Mouse (Mus musculus) hindbrain, postnatal 0 days (tissue): ENCODE measurements around the gene Gon7. TPM values are rescaled to one million over a fixed set of nuclear protein-coding genes. Genes with fewer than 3 reads are reported as not detected.

ENCODE experiments used
- ATAC-seq: fragments of 200-750 bp; cut with Nextera tagmentation; 2 replicates; pipeline ENCODE4 v1.8.0; 2017; ENCODE audit warnings: mild to moderate bottlenecking, moderate TSS enrichment, moderate library complexity
- DNase-seq: peaks from one replicate; pipeline ENCODE4 v3.0.0-alpha.2; 2015; ENCODE audit warnings: low spot score
- H3K27ac ChIP-seq: fragments of 300-500 bp; sonication (generic); 2 replicates; pipeline ENCODE4 v1.5.1; 2014; ENCODE audit warnings: mild to moderate bottlenecking
- H3K27me3 ChIP-seq: fragments of 300-500 bp; sonication (generic); 2 replicates; pipeline ENCODE4 v1.6.1; 2014; ENCODE audit warnings: low read length, mixed read lengths; ENCODE audit not compliant: insufficient read depth
- H3K36me3 ChIP-seq: fragments of 300-500 bp; sonication (generic); 2 replicates; pipeline ENCODE4 v1.6.1; 2014; ENCODE audit warnings: low read length, mixed read lengths; ENCODE audit not compliant: insufficient read depth
- H3K4me1 ChIP-seq: fragments of 300-500 bp; sonication (generic); 2 replicates; pipeline ENCODE4 v1.6.1; 2014; ENCODE audit warnings: antibody characterized with exemption, low read length, mixed read lengths; ENCODE audit not compliant: insufficient read depth
- H3K4me2 ChIP-seq: fragments of 300-500 bp; sonication (generic); 2 replicates; pipeline ENCODE4 v1.6.1; 2014; ENCODE audit warnings: low read depth, mild to moderate bottlenecking, low read length, moderate library complexity, mixed read lengths
- H3K4me3 ChIP-seq: fragments of 300-500 bp; sonication (generic); 2 replicates; pipeline ENCODE4 v1.5.1; 2014; ENCODE audit warnings: low read length
- H3K9ac ChIP-seq: fragments of 300-500 bp; sonication (generic); replicated peaks from 2 replicates; pipeline ENCODE4 v1.6.1; 2014; ENCODE audit warnings: mild to moderate bottlenecking, low read length, moderate library complexity, mixed read lengths
- H3K9me3 ChIP-seq: fragments of 300-500 bp; sonication (generic); 2 replicates; pipeline ENCODE4 v1.6.1; 2016; ENCODE audit warnings: low read length, mixed read lengths
- CTCF ChIP-seq: IDR thresholded peaks from 2 replicates; pipeline ENCODE4 v1.5.1; 2016; ENCODE audit warnings: antibody characterized with exemption, control low read depth, low read depth
- WGBS: fragments of 180-500 bp; shearing (Covaris S2); extraction: QIAGEN DNeasy Blood & Tissue Kit; methylation state at CpG from one replicate; pipeline ENCODE4 v1.1.7; 2014; 5-methylcytosine and 5-hydroxymethylcytosine counted together
- polyA plus RNA-seq: library from polyadenylated mRNA; unstranded; fragments of >200 nt; fragmentation: Nextera tagmentation; extraction: Ambion mirVana; gene quantifications from 2 replicates; pipeline ENCODE4 v1.2.1, GENCODE M21; 2015
- total RNA-seq: library from RNA; depleted of rRNA; stranded (reverse); fragments of >200 nt; gene quantifications from 2 replicates; pipeline ENCODE4 v1.2.3, GENCODE M21; 2014; rRNA removed

Gene Gon7
- total and polyA plus RNA-seq, 2 experiments from 2014 or later = 10.8 to 33.9 TPM

DNA sequence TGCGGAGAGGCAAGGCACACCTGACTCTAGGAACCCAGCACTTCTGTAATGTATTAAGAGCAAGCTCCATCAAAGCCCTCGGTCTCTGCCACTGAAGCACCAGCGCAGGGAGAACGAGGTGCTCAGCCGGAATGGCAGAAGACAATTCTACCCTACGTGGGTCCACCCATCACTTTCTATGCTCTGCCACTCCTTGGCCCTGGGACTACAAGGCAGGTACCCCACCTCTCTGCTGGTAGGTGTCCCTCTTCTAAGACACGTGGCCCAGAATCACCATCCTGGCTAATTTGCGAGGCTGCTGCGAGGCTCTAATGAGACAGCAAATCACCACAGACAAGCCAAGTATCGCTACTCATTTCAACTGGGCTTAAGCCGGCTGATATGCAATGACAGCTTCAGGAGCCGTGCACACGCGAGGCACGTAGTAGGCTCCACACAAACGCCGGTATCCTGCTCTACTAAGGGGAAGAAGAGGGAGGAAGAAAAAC is 53.6 kb downstream of the Gon7 start:
- Histone ChIP-seq H3K9me3 (no peaks in the 10 kb centered on the region), H3K4me3 (peak overlapping the region; percentile 71), H3K4me2 (peak overlapping the region; percentile 69), H3K4me1 (peaks cover 12% of the 10 kb centered on the region), H3K9ac (peak overlapping the region; percentile 80), H3K36me3 (no peaks in the 10 kb centered on the region), H3K27ac (peak overlapping the region; percentile 95; the same call in 1 of the 2 replicates), H3K27me3 (no peaks in the 10 kb centered on the region)
- DNase-seq (peak; percentile 46), ATAC-seq (peak; percentile 4; the same call in 1 of the 2 replicates)
- 6% methylated on average over 17 of the region's 17 CpGs for WGBS
- TF ChIP-seq CTCF = no peak

DNA sequence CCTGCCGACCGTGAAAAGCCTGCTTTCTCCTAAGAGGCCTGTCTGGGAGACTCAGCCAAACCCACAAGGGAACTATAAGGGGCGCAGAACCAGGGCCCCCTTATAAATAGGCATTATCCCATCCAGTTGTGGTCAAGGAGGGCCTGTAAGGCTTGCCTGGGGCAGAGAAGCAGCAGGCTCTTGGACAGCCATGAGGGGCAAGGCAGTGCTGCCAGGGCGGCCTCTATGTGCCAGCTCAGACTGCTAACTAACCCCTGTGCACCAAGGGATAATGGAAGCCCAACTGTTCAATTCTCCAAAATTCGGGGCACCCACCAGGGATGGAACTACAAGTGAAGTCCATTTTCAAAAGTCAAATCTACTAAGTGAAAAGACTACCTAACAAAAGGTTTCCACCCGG is 54.2 kb downstream of the Gon7 start:
- Histone ChIP-seq H3K27ac (peak overlapping the region; percentile 65), H3K4me1 (peaks cover 12% of the 10 kb centered on the region), H3K9me3 (no peaks in the 10 kb centered on the region)

More for the DNA sequence above, 54.2 kb downstream of the Gon7 start:
- Histone ChIP-seq H3K9ac (peak overlapping the region; percentile 80), H3K4me3 (peak overlapping the region; percentile 71), H3K27me3 (no peaks in the 10 kb centered on the region), H3K36me3 (no peaks in the 10 kb centered on the region), H3K4me2 (peak overlapping the region; percentile 69)
- 21% methylated on average over 6 of the region's 6 CpGs for WGBS
- DNase-seq = no peak
- ATAC-seq = no peak
- TF ChIP-seq CTCF = no peak

Other genes with a start within 250 kb of the Gon7 start
- gene Chga, start 202.8 kb downstream of the Gon7 start, total RNA-seq = 160 and 171 TPM in 2 replicates
- 254 and 255 TPM in 2 replicates for gene Chga, start 202.8 kb downstream of the Gon7 start, polyA plus RNA-seq
- 69.0 and 73.9 TPM in 2 replicates for gene Itpk1, start 52.9 kb downstream of the Gon7 start, total RNA-seq
- 34.1 and 35.7 TPM in 2 replicates for gene Itpk1, start 52.9 kb downstream of the Gon7 start, polyA plus RNA-seq
- 13.9 and 20.7 TPM in 2 replicates for gene Moap1, start 14.1 kb downstream of the Gon7 start, total RNA-seq
- 62.3 and 64.9 TPM in 2 replicates for gene Moap1, start 14.1 kb downstream of the Gon7 start, polyA plus RNA-seq
- 4.3 and 7.1 TPM in 2 replicates for gene Tmem251, start 14.0 kb downstream of the Gon7 start, total RNA-seq
- 11.2 and 12.2 TPM in 2 replicates for gene Tmem251, start 14.0 kb downstream of the Gon7 start, polyA plus RNA-seq
- gene Gm28051, start within 50 bp of the Gon7 start, total RNA-seq = not detected in 2 replicates
- not detected in 2 replicates for gene Gm28051, start within 50 bp of the Gon7 start, polyA plus RNA-seq
- 47.2 and 49.2 TPM in 2 replicates for gene Ubr7, start 164 bp upstream of the Gon7 start, total RNA-seq
- 26.2 and 28.1 TPM in 2 replicates for gene Ubr7, start 164 bp upstream of the Gon7 start, polyA plus RNA-seq
- 16.2 and 18.8 TPM in 2 replicates for gene Gm20604, start 869 bp upstream of the Gon7 start, total RNA-seq
- 46.2 and 48.1 TPM in 2 replicates for gene Gm20604, start 869 bp upstream of the Gon7 start, polyA plus RNA-seq
- gene Btbd7, start 120.7 kb upstream of the Gon7 start, total RNA-seq = 27.3 and 30.9 TPM in 2 replicates
- gene Btbd7, start 120.7 kb upstream of the Gon7 start, polyA plus RNA-seq = 9.7 TPM in 2 replicates
- not detected in 2 replicates for gene Cox8c, start 141.5 kb upstream of the Gon7 start, total RNA-seq
- not detected in 2 replicates for gene Cox8c, start 141.5 kb upstream of the Gon7 start, polyA plus RNA-seq
- 37.7 and 40.7 TPM in 2 replicates for gene Unc79, start 191.1 kb upstream of the Gon7 start, total RNA-seq
- 4.2 and 4.7 TPM in 2 replicates for gene Unc79, start 191.1 kb upstream of the Gon7 start, polyA plus RNA-seq